Mouse (Mus musculus) urinary bladder, postnatal 25 days (tissue): ENCODE measurements around the gene Slc25a40.

ENCODE experiments used
- DNase-seq: peaks from one replicate; pipeline ENCODE4 v3.0.0; 2022; ENCODE audit warnings: low spot score

The Slc25a40 gene

DNA sequence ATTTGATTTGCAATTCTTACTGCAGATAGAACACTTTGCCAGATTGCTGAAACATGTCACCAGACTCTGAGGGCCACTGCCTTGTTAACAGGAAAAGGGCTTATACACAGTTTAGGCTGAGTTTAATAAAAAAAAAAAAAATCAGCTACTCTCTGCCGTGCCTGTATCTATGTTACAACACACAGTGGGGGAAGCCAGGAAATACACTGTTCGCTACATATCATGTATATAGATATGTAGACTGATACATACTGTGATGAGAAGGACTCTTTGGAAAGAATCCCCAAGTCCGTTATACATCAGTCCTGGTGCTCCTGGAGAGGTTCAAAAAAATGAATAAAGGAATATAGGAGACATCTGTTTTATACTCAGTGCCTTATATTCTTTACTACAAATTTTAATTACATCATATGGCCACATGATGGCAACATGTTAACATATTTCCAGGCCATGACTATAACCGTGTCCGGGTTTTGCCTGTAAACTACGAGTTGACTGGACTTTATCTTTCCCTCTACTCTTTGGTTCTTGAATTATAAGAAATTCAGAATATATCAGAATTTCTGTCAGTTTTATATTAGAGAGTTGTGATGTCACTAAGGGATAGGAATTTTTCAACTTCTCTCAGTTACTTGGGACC lies 66.9 kb downstream of the Slc25a40 start:
- no peak for DNase-seq

DNA sequence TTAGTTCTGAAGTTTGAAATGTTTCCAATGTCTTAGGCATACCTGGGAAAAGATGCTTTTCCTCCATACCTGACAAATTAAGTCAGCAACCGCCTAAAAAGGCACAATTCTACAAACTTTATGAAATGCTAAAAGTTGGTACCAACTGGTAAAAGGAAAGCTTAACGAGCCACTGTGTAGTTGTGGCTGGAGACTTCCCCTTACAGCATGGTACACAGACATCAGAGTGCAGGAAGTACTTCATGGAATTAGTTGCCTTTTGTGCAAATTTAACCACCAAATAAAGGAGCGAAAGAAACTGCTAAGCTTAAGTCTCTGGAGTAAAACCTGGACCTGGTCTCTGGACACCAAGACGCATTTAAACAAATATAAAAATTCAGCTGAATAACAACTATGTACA lies 69.1 kb downstream of the Slc25a40 start:
- no peak for DNase-seq
